8 mouse cellular contexts compared by ENCODE assay signal in the genomic region with DNA sequence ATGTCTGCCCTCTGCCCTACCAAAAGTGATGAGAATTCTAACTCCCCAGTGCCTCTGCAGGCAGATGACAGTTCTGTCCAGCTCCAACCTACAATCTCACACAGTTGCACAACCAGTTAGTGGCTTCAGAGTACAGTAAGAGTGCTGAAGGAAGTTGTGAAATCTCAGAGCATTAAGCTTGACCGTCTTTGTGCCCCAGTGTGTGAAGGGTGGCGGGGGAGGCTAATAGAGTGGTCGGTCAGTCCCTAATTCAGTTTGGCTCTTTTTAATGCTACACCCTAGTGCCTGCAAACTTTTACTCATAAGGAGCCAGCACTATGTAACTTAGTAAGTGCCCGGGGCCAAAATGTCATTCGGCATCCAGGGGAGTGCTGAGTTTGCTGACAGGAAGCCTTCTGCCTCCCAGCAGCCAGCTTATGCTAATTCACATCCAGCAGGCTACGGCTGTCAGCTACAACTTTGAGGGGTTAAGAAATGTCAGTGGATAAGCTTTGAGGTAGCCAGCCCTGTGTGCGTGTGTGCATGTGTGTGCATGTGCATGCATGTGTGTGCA. TPM values are rescaled to one million over a fixed set of nuclear protein-coding genes. Genes with fewer than 3 reads are reported as not detected.
A peak's percentile ranks its signal among the peaks of the same experiment; 100 is the strongest.
DNase-seq lines count a peak whose midpoint lies in the region; ATAC-seq and TF ChIP-seq lines count a peak whose summit lies in the region.

No protein-coding gene starts in this region.

- no peak for TF ChIP-seq CTCF in bone marrow, adult 2 months (IDR thresholded peaks at IDR 0.05; ENCODE audit: control insufficient read depth, insufficient read depth, low read length)

- no peaks in the 10 kb centered on the region for H3K36me3 ChIP-seq in neural tube, embryonic 15.5 days

- H3K27ac ChIP-seq in bone marrow, adult 2 months (ENCODE audit: control insufficient read depth, insufficient read depth, low read depth, low read length, poor library complexity), result peak overlapping the region; percentile 57
- H3K27ac ChIP-seq in neural tube, embryonic 15.5 days (replicated peaks), result no peak overlapping the region

- H3K4me1 ChIP-seq in bone marrow, adult 2 months (ENCODE audit: control insufficient read depth, insufficient read depth, low read length), result peaks cover 9% of the 10 kb centered on the region
- no peaks in the 10 kb centered on the region for H3K4me1 ChIP-seq in neural tube, embryonic 15.5 days

- 11% methylated on average over 7 of the region's 7 CpGs for WGBS in bone marrow, adult 2 months
- 41% methylated on average over 7 of the region's 7 CpGs for whole genome bisulfite sequencing in neural tube, embryonic 15.5 days

- no peaks in the 10 kb centered on the region for H3K27me3 ChIP-seq in neural tube, embryonic 15.5 days (replicated peaks)

- H3K9me3 ChIP-seq in neural tube, embryonic 15.5 days (replicated peaks), result no peaks in the 10 kb centered on the region

- ATAC-seq in neural tube, embryonic 15.5 days (ENCODE audit: low FRiP score), result no peak

- no peak overlapping the region for H3K9ac ChIP-seq in neural tube, embryonic 15.5 days (replicated peaks)

- TF ChIP-seq POLR2A in bone marrow, adult 2 months (IDR thresholded peaks at IDR 0.05; ENCODE audit: borderline replicate concordance, control insufficient read depth, low read depth, low read length), result no peak

- peak overlapping the region; percentile 6 for H3K4me3 ChIP-seq in bone marrow, adult 2 months (replicated peaks; ENCODE audit: control insufficient read depth, low read depth, low read length)
- no peak overlapping the region for H3K4me3 ChIP-seq in neural tube, embryonic 15.5 days (replicated peaks)

- peak; percentile 54 for DNase-seq in embryo, embryonic 10 days (ENCODE audit: low spot score)
- no peak for DNase-seq in embryo, embryonic 9.5 days (ENCODE audit: extremely low spot score)
- DNase-seq in kidney, adult 18-20 months, result peak; percentile 46
- peak; percentile 62 for DNase-seq in lung, postnatal 10 days
- no peak for DNase-seq in layer of hippocampus, adult 9-11 months
- no peak for DNase-seq in testis, postnatal 10 days (ENCODE audit: low spot score)

- no peak overlapping the region for H3K4me2 ChIP-seq in neural tube, embryonic 15.5 days

RNA-seq across cellular contexts. Expression of gene Anxa2, which starts 13.5 kb away (rescaled TPM):
- polyA plus RNA-seq in bone marrow, adult 2 months (2011; ENCODE audit: insufficient read depth, insufficient read length, low replicate concordance, missing spikeins), result 98.8 and 211 TPM in 2 replicates
- 251 and 335 TPM in 2 replicates for polyA plus RNA-seq in neural tube, embryonic 15.5 days (2015; fragmentation: Nextera tagmentation; extraction: Ambion mirVana)

RNA-seq across cellular contexts. Expression of gene Ice2, which starts 42.2 kb away (rescaled TPM):
- 4.9 and 6.4 TPM in 2 replicates for polyA plus RNA-seq in bone marrow, adult 2 months (2011; ENCODE audit: insufficient read depth, insufficient read length, low replicate concordance, missing spikeins)
- polyA plus RNA-seq in neural tube, embryonic 15.5 days (2015; fragmentation: Nextera tagmentation; extraction: Ambion mirVana), result 10.1 and 11.0 TPM in 2 replicates

Comparison
In these comparisons a context has a peak if more than half of its experiments do, and no peak if none do; other contexts are left out.
1. DNase-seq: peak in embryo, embryonic 10 days (single experiment), kidney, adult 18-20 months (single experiment) and lung, postnatal 10 days (single experiment); none in embryo, embryonic 9.5 days (single experiment), layer of hippocampus, adult 9-11 months (single experiment) and testis, postnatal 10 days (single experiment).